Mouse (Mus musculus) heart, embryonic 12.5 days (tissue): Measurements from ENCODE around the gene Galnt18. TPM values are rescaled to one million over a fixed set of nuclear protein-coding genes. Genes with fewer than 3 reads are reported as not detected.

Source experiments
- ATAC-seq: fragments of 200-750 bp; cut with Nextera tagmentation; 2 replicates; pipeline ENCODE4 v1.8.0; 2017; ENCODE audit warnings: moderate TSS enrichment, moderate library complexity; ENCODE audit not compliant: insufficient number of reproducible peaks, low FRiP score
- H3K27ac ChIP-seq: fragments of 300-500 bp; sonication (generic); 2 replicates; pipeline ENCODE4 v1.5.1; 2016; ENCODE audit warnings: mild to moderate bottlenecking, moderate library complexity; ENCODE audit not compliant: poor library complexity, severe bottlenecking
- H3K27me3 ChIP-seq: fragments of 300-500 bp; sonication (generic); replicated peaks from 2 replicates; pipeline ENCODE4 v1.6.1; 2016; ENCODE audit warnings: mild to moderate bottlenecking, moderate library complexity
- H3K36me3 ChIP-seq: fragments of 300-500 bp; sonication (generic); 2 replicates; pipeline ENCODE4 v1.6.1; 2016; ENCODE audit warnings: mild to moderate bottlenecking, moderate library complexity
- H3K4me1 ChIP-seq: fragments of 300-500 bp; sonication (generic); replicated peaks from 2 replicates; pipeline ENCODE4 v1.6.1; 2016; ENCODE audit warnings: mild to moderate bottlenecking
- H3K4me2 ChIP-seq: fragments of 300-500 bp; sonication (generic); 2 replicates; pipeline ENCODE4 v1.6.1; 2016; ENCODE audit warnings: mild to moderate bottlenecking, moderate library complexity
- H3K4me3 ChIP-seq: fragments of 300-500 bp; sonication (generic); 2 replicates; pipeline ENCODE4 v1.5.1; 2016; ENCODE audit warnings: mild to moderate bottlenecking
- H3K9ac ChIP-seq: fragments of 300-500 bp; sonication (generic); 2 replicates; pipeline ENCODE4 v1.6.1; 2016; ENCODE audit warnings: mild to moderate bottlenecking, moderate library complexity
- H3K9me3 ChIP-seq: fragments of 300-500 bp; sonication (generic); replicated peaks from 2 replicates; pipeline ENCODE4 v1.6.1; 2016; ENCODE audit warnings: mild to moderate bottlenecking, moderate library complexity
- WGBS: fragments of 180-500 bp; shearing (Covaris S2); methylation state at CpG from one replicate; pipeline ENCODE4 v1.1.7; 2016; 5-methylcytosine and 5-hydroxymethylcytosine counted together
- polyA plus RNA-seq: library from polyadenylated mRNA; unstranded; fragments of >200 nt; fragmentation: Nextera tagmentation; extraction: Ambion mirVana; gene quantifications from 2 replicates; pipeline ENCODE4 v1.2.1, GENCODE M21; 2016

The Galnt18 gene
- polyA plus RNA-seq, 1 experiment from 2014 or later, result 11.1 TPM

GRCm38 (mm10) chr7:111600756-111601155 lies 179.0 kb downstream of the Galnt18 start:
- no peak overlapping the region for H3K4me3 ChIP-seq
- 67% methylated on average over 6 of the region's 6 CpGs for WGBS
- no peak for ATAC-seq
- H3K9me3 ChIP-seq, result no peaks in the 10 kb centered on the region
- no peak overlapping the region for H3K4me2 ChIP-seq
- no peak overlapping the region for H3K27ac ChIP-seq
- H3K27me3 ChIP-seq, result peaks cover 5% of the 10 kb centered on the region
- H3K4me1 ChIP-seq, result no peaks in the 10 kb centered on the region
- H3K36me3 ChIP-seq, result no peaks in the 10 kb centered on the region
- H3K9ac ChIP-seq, result no peak overlapping the region

DNA sequence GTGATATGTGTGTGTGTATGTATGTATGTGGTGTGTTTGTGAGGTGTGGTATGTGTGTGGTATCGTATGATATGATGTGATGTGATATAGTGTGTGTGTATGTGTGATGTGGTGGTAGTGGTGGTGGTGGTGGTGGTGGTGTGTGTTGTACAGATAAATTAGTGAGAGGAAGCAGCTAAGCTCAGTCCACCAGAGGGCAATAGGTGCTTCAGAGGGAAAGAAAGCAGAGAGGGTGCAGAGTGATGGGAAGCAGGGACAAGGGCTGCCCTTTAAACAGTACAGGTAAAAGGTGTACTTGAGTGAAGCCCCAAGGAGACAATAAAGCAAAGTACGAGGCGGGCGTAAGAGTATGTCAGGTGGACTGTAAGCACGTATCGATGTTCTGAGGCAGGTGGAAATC lies 186.1 kb downstream of the Galnt18 start:
- Histone ChIP-seq H3K27ac (no peak overlapping the region), H3K36me3 (no peaks in the 10 kb centered on the region), H3K27me3 (peaks cover 7% of the 10 kb centered on the region), H3K9me3 (no peaks in the 10 kb centered on the region), H3K4me2 (no peak overlapping the region), H3K4me3 (no peak overlapping the region), H3K4me1 (peaks cover 18% of the 10 kb centered on the region), H3K9ac (no peak overlapping the region)
- WGBS, result 84% methylated on average over 6 of the region's 6 CpGs
- no peak for ATAC-seq

- Histone ChIP-seq H3K9ac (no peak overlapping the region), H3K27me3 (no peaks in the 10 kb centered on the region), H3K36me3 (no peaks in the 10 kb centered on the region), H3K27ac (no peak overlapping the region), H3K4me3 (no peak overlapping the region), H3K4me1 (peaks cover 26% of the 10 kb centered on the region), H3K9me3 (no peaks in the 10 kb centered on the region), H3K4me2 (no peak overlapping the region)
- no peak for ATAC-seq
- WGBS, result 67% methylated on average over 5 of the region's 5 CpGs
These were observed 190.2 kb downstream of the Galnt18 start for GRCm38 (mm10) chr7:111589506-111590125.

GRCm38 (mm10) chr7:111588291-111588781 lies 191.4 kb downstream of the Galnt18 start:
- ATAC-seq, result peak; percentile 69
- H3K27me3 ChIP-seq, result no peaks in the 10 kb centered on the region
- no peaks in the 10 kb centered on the region for H3K36me3 ChIP-seq
- no peak overlapping the region for H3K4me3 ChIP-seq
- no peak overlapping the region for H3K27ac ChIP-seq
- H3K4me2 ChIP-seq, result no peak overlapping the region
- H3K4me1 ChIP-seq, result peaks cover 16% of the 10 kb centered on the region
- no peak overlapping the region for H3K9ac ChIP-seq
- H3K9me3 ChIP-seq, result no peaks in the 10 kb centered on the region
- 61% methylated on average over 4 of the region's 4 CpGs for WGBS

DNA sequence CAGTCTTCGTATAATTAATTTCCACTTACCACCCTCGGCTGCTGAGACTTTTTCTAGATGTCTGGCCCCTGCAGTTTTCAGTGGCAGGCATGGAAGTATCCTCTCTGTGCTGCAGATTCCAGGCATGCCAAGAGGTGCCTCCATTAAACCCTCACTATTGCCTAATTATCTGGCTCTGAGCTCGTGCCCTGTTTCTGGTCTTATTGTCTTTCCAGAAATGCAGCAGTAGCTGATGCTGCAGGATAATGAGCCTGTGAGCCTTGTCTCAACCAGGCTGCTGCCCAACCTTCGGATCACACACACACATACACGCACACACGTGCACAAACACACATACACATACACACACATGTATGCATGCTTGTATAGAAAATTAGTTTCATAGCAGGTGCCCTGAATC lies 199.2 kb downstream of the Galnt18 start:
- Histone ChIP-seq H3K36me3 (no peaks in the 10 kb centered on the region), H3K4me3 (no peak overlapping the region), H3K4me1 (no peaks in the 10 kb centered on the region), H3K9ac (no peak overlapping the region), H3K27me3 (no peaks in the 10 kb centered on the region), H3K9me3 (no peaks in the 10 kb centered on the region), H3K4me2 (no peak overlapping the region), H3K27ac (no peak overlapping the region)
- 68% methylated on average over 6 of the region's 6 CpGs for WGBS
- ATAC-seq, result no peak

- H3K27me3 ChIP-seq, result 0 out of 2 replicates have a peak, but pooled peaks cover 4% of the 10 kb centered on the region
- ATAC-seq, result no peak
- peaks cover 5% of the 10 kb centered on the region; the same call in 1 of the 2 replicates for H3K4me1 ChIP-seq
- 44% methylated on average over 2 of the region's 2 CpGs for WGBS
- H3K4me3 ChIP-seq, result no peak overlapping the region
- no peaks in the 10 kb centered on the region for H3K9me3 ChIP-seq
- H3K4me2 ChIP-seq, result no peak overlapping the region
- H3K9ac ChIP-seq, result no peak overlapping the region
- H3K36me3 ChIP-seq, result no peaks in the 10 kb centered on the region
- H3K27ac ChIP-seq, result no peak overlapping the region
These were observed 204.7 kb downstream of the Galnt18 start for GRCm38 (mm10) chr7:111575096-111575495.

- no peak overlapping the region for H3K27ac ChIP-seq
- H3K27me3 ChIP-seq, result 0 out of 2 replicates have a peak, but pooled peaks cover 4% of the 10 kb centered on the region
- no peaks in the 10 kb centered on the region for H3K9me3 ChIP-seq
- no peaks in the 10 kb centered on the region for H3K36me3 ChIP-seq
- no peak for ATAC-seq
- H3K4me2 ChIP-seq, result no peak overlapping the region
- peaks cover 5% of the 10 kb centered on the region; the same call in 1 of the 2 replicates for H3K4me1 ChIP-seq
- no peak overlapping the region for H3K4me3 ChIP-seq
- H3K9ac ChIP-seq, result no peak overlapping the region
- WGBS, result 85% methylated on average over 2 of the region's 2 CpGs
These were observed 207.4 kb downstream of the Galnt18 start for GRCm38 (mm10) chr7:111572336-111572735.

GRCm38 (mm10) chr7:111566838-111567237 lies 212.9 kb downstream of the Galnt18 start:
- H3K27ac ChIP-seq, result no peak overlapping the region
- no peaks in the 10 kb centered on the region for H3K27me3 ChIP-seq
- H3K4me1 ChIP-seq, result no peaks in the 10 kb centered on the region
- no peaks in the 10 kb centered on the region for H3K9me3 ChIP-seq
- H3K9ac ChIP-seq, result no peak overlapping the region
- 82% methylated on average over 6 of the region's 6 CpGs for WGBS
- no peak overlapping the region for H3K4me2 ChIP-seq
- H3K4me3 ChIP-seq, result no peak overlapping the region
- H3K36me3 ChIP-seq, result no peaks in the 10 kb centered on the region
- no peak for ATAC-seq

- no peak overlapping the region for H3K27ac ChIP-seq
- no peak for ATAC-seq
- 72% methylated on average over 9 of the region's 9 CpGs for WGBS
These were observed 216.3 kb downstream of the Galnt18 start for GRCm38 (mm10) chr7:111563316-111564110.

GRCm38 (mm10) chr7:111560097-111560496 lies 219.7 kb downstream of the Galnt18 start:
- H3K27ac ChIP-seq, result no peak overlapping the region
- no peak overlapping the region for H3K4me2 ChIP-seq
- 59% methylated on average over 3 of the region's 3 CpGs for WGBS
- peaks cover 10% of the 10 kb centered on the region for H3K9me3 ChIP-seq
- H3K36me3 ChIP-seq, result no peaks in the 10 kb centered on the region
- no peaks in the 10 kb centered on the region for H3K4me1 ChIP-seq
- H3K4me3 ChIP-seq, result no peak overlapping the region
- no peaks in the 10 kb centered on the region for H3K27me3 ChIP-seq
- no peak overlapping the region for H3K9ac ChIP-seq
- no peak for ATAC-seq

More at GRCm38 (mm10) chr7:111563316-111564110, 216.3 kb downstream of the Galnt18 start:
- Histone ChIP-seq H3K9me3 (peaks cover 10% of the 10 kb centered on the region), H3K4me2 (no peak overlapping the region), H3K9ac (no peak overlapping the region), H3K4me3 (no peak overlapping the region), H3K27me3 (no peaks in the 10 kb centered on the region), H3K36me3 (no peaks in the 10 kb centered on the region), H3K4me1 (no peaks in the 10 kb centered on the region)

DNA sequence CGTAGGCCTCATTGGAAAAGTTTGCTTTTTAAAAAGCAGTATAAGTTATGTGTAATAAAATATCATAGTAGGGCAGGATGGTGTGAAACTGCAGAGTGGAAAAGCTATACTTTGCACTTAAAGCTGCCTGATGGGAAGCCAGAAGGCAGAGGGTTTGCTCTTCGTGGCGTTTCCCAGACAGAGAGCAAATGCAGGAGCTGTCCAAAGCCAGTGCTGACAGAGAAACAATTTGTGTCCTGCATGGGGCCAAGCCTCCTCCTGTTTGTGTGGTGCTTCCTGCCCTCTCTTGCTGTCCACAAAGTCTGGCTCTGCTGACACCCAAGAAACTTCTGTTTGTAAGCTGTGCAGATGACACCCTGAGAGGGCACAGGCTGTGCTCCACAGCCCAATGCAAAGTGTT lies 220.8 kb downstream of the Galnt18 start:
- Histone ChIP-seq H3K9ac (no peak overlapping the region), H3K27me3 (no peaks in the 10 kb centered on the region), H3K4me1 (no peaks in the 10 kb centered on the region), H3K4me3 (no peak overlapping the region), H3K4me2 (no peak overlapping the region), H3K9me3 (peaks cover 10% of the 10 kb centered on the region), H3K27ac (no peak overlapping the region), H3K36me3 (no peaks in the 10 kb centered on the region)
- 41% methylated on average over 3 of the region's 3 CpGs for WGBS
- no peak for ATAC-seq
